Mouse (Mus musculus) cerebellum, postnatal 14 days (tissue): Measurements from ENCODE around the gene Tunar.

ENCODE experiments used
- DNase-seq, 2 experiments: peaks; one replicate each; pipeline ENCODE4 v3.0.0; 2021; ENCODE audit warnings: mixed read lengths in 2 of 2

Tunar gene

DNA sequence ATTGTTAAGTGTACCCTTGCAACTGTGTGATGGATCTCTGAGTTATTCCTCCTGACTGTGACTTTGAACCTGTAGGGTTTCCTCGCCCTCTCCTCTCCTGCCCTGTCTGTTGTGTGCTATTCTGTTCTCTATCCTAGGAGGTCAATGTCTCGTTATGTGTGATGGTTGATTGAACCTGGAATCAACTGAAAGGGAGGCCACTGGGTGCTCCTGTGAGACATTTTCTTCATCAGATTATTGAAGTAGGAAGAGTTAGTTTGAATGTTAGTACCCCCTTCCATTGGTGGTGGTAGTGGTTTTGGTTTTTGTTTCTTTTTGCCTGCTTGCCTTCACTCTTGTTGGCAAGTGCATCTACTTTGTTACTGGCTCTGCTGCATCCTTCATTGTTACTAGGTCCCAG, at the start of gene Tunar:
TSS of gene Tunar (plus strand) at position 301 of the 400 bp plus-strand sequence.
- DNase-seq, result no peak

DNA sequence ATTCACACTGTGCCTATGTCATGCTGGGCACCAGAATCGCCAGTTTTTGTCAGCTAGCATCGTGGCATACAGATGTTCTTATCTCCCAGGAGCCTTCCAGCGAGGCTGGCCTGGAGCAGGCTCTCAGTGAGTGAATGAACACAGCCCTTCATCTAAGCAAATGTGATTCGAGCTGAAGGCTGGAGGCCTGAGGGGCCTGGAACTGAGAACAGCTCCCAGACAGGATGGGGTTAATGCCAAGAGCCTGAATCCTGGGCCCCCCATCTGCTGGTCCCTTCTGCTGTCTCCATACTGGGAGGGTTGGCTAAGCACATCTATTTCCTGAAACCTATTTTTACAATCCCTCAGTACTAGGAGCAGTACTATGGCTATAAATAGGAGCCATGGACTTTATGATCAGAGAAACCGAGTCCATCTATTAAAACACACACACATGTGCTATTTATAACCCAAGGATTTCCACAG, 21.1 kb upstream of the Tunar start:
- peak; percentile 76 to 86 for DNase-seq

GRCm38 (mm10) chr12:105314328-105314727, 19.3 kb upstream of the Tunar start:
- DNase-seq, result no peak

GRCm38 (mm10) chr12:105322160-105322559, 11.5 kb upstream of the Tunar start:
- DNase-seq, result no peak

DNA sequence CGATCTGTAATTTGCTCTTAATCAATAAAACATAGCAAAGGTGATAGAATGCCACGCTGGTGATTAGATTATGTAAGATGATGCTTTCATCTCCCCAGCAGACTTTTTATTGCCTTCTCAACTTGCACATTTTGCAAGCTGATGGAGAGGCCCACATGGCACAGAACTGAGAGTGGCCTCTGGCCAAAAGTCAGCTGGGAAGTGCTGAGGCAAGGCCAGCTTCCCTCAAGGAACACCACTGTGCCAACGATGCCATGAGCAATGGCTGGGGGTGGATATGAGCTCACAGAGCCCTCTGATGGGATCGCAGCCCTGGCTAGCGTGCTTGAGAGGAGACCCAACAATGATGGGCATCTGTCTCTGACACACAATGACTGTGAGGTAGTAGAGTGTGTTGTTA, 6.6 kb upstream of the Tunar start:
- peak; percentile 87 to 92 for DNase-seq

DNA sequence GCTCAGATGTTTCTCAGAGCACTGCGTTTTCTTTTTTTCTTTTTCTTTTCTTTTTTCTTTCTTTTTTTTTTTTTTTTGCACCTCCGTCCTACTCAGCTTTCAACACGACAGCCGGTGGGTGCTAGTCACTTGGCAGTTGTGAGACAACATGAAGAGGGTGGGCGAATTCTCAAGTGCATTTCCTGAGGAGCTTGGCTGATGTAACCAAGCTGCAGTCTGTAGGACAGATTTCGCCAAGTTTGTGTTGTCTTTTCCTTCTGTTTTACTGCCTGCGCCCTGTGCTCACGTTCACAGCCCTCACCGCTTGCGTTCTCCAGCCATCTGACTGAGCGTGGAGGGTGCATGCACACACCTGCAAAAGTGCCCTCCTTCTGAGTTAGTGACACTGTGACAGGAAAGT, 5.3 kb upstream of the Tunar start:
- DNase-seq, result peak in 1 of 2 experiments; percentile 14

- no peak for DNase-seq
Observed at GRCm38 (mm10) chr12:105336094-105336420, 2.4 kb downstream of the Tunar start.

DNA sequence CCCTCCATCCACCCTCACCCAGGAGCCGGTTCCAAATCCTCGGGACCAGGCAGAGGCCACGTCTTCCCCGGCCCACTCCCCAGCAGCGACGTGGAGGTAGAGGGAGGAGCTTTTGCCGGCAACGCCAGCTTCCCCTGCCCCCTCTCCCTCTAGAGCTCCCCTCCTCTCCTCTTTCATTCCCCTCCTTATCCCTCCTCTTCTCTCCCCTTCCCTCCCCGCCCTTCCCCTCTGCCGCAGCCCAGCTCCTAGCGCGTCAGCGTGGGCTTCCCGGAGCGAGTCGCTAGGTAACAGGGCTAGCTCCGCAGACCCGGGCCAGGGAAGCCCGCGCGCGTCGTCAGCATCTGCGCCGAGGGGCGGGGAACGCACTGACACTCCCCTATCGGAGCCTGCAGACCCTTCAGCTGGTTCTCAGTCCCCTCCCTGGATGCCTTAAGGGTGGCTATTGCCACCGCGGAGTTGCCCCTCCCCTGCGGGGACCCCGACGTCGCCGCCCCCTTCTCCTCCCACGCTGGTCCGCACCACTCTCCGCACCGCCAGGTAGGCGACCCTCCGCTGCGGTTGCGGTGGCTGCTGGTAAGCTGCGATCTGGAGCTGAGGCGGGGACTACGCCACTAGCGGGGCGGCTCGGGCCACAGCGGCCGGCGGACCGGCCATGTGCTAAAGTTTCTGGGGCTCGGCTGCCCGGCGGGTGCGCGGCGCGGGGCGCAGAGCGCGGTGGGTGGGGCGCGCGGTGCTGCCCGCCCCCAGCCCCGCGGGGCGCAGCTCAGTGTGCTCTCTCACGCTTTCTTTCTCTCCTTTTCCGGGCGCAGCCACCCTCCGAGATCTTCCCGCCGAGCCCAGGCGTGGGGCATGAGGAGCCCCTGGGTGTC, 3.0 kb downstream of the Tunar start:
- DNase-seq, result peak; percentile 71 to 81

- peak; percentile 66 to 70 for DNase-seq
Observed at GRCm38 (mm10) chr12:105337290-105338005, 3.8 kb downstream of the Tunar start.

DNA sequence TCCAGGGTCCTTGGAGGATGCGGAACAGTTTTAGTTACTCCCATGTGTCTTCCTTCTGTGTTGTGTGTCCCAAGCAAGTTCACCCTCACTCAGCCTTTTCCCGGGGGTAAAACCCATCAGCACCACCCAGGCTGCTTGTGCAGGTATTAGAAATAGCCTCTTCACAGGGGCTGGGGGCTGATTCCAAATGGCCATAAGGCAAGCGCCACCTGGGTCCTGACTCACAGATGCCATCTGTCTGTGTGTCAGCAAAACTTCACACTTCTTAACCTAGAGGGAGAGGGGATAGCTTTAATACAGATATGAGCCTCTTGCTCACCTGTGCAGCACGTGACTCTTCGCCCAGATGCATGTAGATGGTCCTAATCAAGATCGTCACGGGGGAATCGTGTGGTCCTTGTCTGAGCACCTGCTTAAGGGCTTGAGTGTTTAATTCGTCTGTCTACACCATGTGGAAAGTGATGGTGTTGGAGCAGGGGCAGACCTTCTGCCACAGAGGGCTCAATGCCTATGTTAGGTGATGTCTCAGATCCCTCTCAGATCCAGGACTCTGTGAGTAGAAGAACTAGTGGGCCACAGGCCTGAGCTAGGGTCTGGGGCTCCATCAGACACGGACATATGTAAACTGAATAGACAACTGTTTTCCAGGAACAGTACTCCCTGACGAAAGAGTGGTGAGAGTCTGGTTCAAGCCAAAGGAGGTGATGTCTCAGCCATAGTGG, 4.7 kb downstream of the Tunar start:
- DNase-seq, result peak; percentile 74 to 83

DNA sequence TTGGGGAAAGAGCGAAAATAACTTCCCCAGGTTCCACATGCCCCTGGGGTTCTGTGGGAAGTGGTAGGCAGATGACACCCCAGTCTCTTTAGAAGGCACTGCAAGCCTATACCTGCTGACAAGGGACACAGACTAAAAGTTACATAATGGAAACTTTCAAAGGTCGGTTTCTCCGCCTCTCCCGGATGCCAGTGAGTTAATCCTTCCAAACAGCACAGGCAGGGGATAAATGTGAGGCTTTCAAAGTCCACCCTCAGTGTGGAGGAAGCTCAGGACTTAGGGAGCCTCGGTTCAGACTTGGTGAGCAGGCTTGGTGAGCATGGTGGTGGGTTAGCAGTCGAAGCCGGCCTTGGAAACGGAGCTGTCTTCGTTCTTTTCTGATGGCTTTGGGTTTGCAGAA, 7.9 kb downstream of the Tunar start:
- peak in 1 of 2 experiments; percentile 5 for DNase-seq

- DNase-seq, result no peak
Observed at GRCm38 (mm10) chr12:105344460-105344859, 10.8 kb downstream of the Tunar start.

- peak in 1 of 2 experiments; percentile 72 for DNase-seq
Observed at GRCm38 (mm10) chr12:105346861-105347260, 13.2 kb downstream of the Tunar start.

DNA sequence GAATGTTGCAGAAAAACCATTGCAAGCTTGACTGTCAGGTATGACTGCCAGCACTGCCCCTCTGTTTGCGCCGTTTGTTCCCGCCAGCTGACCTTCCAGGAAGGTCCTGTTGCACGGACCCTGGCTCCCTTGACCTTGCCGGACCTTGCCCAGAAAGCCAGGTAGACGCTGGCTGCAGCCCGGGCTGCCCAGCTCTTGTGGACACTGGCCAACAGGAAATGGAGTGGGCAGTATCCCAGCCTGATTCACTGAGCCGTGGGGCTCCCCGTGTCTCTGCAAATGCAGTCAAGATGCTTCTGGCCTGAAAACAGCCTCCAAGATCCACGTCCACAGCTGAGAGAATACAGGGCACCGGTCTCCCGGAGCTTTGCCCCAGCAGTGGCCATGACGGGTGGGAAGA, 13.6 kb downstream of the Tunar start:
- DNase-seq, result peak; percentile 92 to 94

DNA sequence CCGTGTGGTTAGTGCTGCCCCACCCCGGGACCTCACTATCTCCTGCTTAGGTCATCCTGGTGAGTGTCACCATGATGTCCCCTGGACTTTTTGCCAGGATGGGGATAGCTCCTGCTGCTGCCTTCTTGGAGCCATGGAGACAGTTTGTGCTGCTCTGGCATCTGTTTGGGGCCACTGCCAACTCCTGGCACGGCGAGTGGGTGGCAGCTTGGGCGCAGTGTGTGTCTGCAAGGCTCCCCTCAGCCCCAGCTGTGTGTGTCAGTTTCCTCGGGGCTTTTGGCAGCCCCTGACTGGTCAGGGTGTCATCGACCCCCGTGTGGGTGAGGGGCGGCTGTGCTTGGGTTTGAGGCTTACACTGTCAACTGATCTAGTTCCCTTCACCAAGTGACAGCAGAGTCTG, 20.6 kb downstream of the Tunar start:
- peak; percentile 88 to 92 for DNase-seq

- DNase-seq, result peak; percentile 34 to 55
Observed at GRCm38 (mm10) chr12:105354772-105355171, 21.1 kb downstream of the Tunar start.

DNA sequence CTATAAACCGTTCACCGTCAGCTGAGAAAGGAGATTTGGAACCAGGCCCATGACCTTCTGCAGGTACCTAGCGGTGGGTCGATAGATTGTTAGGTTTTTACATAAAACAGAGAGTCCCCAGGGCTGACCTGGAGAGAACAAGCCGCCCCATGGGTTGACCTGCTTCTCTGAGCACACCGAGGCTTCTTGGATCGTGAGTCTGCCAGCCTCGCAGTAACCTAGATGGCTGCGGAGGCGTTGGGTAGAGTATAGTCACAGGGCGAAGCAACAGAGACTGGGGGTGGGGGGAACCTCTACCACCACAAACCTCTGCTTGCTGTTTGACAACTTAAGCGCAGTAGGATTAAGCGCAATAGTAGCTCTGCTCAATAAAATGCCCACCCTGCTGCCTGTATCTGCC, 23.1 kb downstream of the Tunar start:
- peak in 1 of 2 experiments; percentile 32 for DNase-seq

GRCm38 (mm10) chr12:105363648-105364047, 30.0 kb downstream of the Tunar start:
- no peak for DNase-seq

DNA sequence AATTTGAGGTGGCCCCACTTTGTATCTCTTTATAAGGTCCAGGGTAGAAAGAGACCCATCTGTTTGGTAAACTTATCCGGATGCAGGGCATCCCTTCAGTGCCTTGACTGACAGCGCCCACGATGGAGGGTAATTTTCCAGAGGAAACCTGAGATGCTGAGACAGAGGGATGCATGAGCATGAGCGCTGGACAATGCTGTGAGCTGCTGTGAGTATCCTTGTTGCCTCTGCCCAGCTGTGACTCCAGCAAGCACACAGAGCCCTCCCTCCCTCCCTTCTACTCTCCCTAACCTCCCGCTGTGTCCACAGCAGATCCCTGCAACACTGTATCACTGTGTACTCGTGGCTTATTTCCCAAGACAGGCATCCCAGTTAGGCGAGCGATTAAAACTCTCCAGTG, 40.9 kb downstream of the Tunar start:
- DNase-seq, result no peak

DNA sequence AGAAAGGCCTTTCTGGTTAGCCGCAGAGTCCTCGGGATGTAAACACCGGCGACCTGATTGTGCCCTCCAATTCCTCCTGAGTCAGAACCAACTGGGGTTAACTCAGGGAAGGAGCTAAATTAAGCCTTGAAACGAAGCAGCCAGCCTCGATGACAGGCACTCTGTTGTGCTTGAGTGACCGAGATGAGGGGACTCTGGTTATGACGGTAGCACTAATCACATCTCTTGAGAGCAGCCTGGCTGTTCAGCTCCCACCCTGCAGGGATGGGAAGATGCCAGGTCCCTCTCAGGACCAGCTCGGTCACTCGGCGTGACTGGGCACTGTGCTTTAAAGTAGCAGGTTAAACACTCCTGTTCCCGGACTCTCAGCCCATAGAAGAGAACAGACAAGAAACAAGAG, 43.3 kb downstream of the Tunar start:
- DNase-seq, result peak; percentile 67 to 80

DNA sequence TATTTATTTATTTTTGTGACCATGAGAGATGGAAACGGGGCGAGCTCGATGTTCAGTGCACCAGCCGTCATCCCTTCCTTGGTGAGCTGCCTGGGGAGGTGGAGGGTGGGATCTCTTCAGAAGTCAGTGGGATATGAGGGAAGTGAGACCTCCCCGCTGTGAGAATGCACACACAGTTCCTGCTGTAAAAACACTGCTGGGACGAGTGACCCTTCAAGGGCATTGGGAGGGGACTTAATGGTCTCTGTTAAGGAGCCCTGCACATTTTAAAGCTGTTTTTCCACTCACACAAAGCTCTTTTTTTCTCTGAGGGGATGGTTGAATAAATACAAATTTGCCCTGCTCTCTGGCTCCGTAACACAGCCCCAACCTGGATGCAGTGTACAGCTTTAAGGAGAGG, 49.1 kb downstream of the Tunar start:
- DNase-seq, result no peak

- no peak for DNase-seq
Observed at GRCm38 (mm10) chr12:105394671-105395070, 61.0 kb downstream of the Tunar start.

DNA sequence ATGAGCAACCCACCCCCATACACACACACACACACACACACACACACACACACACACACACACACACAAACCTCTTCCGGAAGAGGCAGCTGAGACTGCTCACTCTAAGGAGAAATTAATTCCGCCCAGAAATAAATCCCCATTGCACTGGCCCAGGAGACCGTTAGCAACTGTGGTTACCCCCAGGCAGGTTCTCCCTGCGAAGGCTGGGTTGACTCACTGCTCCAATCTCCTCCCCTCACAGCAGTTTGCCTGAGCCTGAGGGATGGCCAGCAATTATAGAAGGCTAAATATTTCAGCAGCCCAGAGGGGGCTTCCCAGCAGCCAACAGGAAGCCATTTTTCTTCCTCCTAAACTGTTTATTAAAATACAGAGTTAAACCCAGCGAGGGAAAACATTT, 64.5 kb downstream of the Tunar start:
- DNase-seq, result no peak
